Mouse (Mus musculus): ENCODE results near the gene Nxf1.
"Not testable (repeated sequence)": the region's sequence is repeated elsewhere in the genome, so short reads cannot be mapped to it uniquely, and the experiment has no call there.

The Nxf1 gene

DNA sequence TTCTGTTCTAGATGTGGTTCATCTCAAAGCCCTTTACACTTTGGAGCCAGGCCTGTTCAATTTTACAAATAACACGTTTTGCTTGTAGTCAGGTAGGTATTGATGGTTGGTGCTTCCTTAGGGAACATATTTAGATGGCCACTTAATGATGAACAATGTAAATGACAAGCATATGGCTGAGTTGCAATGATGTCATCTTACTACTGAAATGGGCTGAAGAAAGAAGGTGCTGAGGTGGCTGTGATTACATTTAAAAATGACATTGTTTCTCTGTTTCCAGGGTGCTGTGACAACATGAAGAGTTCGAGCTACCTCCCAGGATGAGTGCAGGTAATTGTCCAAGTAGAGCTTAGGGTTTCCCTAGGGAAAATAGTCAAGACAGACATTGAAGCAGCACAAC, 32.5 kb upstream of the Nxf1 start:
- in situ Hi-C loops (cut with MseI, MboI) = no loop called here

DNA sequence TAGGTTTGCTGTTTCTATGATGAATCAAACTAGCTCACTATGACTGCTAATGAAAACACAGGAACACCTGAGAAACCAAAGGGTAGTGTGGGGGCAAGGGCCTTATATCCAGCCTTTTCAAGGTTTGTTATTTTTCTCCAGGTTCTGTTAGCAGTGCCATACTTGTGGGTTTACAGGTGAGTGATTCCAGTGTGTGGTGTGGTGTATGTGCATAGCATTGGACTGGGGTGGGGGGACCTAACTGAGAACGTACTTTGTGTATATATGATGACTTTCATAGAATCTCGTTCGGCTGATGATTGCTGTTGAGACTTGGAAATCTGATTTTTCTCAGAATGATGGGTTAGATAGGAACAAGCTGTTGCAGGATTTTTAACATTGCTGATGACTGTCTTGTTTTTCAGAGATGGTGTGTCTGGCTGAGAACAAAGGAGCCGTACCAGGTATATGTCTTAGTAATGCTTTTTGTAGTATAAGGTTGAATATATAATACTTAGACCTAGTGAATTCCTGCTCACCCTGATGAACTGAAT, 31.7 kb upstream of the Nxf1 start:
- in situ Hi-C loops (cut with MseI, MboI) = no loop called here

DNA sequence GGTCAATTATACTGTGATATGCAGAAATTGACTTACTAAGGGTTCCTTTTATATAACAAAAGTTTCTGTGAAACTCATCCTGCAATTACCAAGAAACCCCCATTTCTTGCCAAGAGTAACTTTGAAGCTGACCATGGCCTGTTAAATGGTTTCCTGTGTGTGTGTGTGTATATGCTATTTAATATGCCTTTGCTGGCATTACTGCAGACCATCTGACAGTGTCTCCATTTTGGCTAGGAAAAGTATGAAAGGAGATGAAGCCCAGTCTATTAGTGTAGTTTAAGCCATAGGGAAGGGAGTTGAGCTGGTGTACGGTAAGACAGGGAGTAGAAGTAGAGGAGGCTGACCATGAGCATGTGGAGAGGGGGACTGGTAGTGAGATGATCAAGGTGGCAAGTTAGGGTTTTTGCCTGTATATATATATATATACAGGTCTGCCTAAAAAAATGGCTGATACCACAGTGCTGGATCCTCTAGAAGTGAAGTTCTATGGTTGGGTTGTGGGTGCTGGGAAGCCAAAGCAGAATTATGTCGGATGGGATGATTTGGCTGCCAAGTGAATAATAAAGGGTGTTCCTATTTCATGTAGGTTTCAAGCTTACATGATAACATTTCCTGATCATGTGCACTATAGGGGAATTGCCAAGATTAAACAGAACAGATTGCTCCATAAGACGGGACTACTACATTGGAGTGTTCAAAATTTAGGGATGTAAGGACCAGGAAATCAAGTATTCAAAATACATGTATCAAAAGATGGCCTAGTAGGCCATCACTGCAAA, 30.1 kb upstream of the Nxf1 start:
- in situ Hi-C loops (cut with MseI, MboI) = no loop called here

DNA sequence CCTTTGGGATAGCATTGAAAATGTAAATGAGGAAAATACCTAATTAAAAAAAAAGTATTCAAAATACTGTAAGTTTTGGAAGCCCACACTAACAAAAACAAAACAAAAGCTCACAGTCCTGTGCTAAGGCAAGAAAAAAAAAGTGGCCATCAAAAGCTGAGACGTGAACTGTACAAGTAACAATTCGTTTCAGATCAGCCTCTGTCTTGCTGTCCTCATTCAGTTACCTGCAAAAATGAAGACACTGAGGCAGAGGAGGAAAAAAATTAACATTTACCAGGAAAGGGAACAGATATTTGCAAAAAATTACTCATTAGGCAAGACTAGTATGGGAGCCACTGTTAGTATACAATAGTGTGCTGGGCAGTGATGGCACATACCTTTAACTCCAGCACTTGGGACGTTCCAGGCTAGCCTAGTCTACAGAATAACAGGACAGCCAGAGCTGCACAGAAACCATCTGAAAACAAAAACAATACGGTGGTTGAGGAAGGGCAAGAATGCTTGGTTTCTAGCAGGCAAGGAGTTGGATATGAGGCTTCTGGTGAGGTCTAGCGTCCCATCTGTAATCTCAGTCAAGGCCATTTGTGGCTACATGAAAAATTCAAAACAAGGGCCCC, 29.3 kb upstream of the Nxf1 start:
- in situ Hi-C loops (cut with MseI, MboI) = no loop called here

DNA sequence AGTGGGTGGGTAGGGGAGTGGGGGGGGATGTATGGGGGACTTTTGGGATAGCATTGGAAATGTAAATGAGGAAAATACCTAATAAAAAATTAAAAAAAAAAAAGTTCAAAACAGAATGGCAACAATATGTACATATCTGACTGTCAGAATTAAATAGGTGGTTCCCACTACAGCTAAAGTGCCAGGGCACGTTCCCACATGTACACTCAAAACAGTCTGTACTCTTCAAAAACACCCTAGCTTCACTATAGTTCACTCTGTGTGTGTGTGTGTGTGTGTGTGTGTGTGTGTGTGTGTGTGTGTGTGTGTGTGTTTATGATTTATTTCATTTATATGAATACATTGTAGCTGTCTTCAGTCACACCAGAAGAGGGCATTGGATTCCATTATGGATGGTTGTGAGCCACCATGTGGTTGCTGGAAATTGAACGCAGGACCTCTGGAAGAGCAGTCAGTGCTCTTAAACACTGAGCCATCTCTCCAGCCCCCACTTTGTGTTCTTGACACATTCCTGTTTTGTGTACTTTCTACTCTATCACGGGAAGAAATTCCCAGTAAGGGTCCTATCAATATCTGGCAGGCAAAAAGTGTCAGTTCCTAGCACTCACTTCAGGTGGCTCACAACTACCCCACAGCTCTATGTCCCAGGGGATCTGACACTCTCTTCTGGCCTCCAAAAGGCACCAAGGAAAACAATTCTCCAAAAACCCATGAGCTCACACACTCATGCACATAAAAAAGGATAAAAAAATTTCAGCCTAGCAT, 28.4 kb upstream of the Nxf1 start:
- in situ Hi-C loops (cut with MseI, MboI) = not testable (repeated sequence)

DNA sequence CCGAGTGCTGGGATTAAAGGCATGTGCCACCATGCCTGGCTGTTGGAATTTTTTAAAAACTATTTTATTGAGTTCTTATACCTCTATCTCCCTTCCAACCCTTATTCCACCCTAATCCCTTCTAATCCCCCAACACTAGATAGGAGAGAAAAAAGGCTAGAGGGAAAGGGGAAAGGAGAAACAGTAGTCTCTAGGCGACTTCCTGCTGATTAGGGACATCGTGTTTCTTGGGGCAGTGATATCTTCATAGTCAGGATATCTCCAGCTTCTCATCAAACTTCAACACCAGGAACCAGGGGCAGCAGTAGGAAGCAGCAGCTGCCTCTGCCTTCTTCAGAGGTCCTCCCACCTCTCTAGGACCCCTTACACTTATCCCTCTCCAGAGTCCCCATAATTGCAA, 22.5 kb upstream of the Nxf1 start:
- in situ Hi-C loops (cut with MseI, MboI) = no loop called here

DNA sequence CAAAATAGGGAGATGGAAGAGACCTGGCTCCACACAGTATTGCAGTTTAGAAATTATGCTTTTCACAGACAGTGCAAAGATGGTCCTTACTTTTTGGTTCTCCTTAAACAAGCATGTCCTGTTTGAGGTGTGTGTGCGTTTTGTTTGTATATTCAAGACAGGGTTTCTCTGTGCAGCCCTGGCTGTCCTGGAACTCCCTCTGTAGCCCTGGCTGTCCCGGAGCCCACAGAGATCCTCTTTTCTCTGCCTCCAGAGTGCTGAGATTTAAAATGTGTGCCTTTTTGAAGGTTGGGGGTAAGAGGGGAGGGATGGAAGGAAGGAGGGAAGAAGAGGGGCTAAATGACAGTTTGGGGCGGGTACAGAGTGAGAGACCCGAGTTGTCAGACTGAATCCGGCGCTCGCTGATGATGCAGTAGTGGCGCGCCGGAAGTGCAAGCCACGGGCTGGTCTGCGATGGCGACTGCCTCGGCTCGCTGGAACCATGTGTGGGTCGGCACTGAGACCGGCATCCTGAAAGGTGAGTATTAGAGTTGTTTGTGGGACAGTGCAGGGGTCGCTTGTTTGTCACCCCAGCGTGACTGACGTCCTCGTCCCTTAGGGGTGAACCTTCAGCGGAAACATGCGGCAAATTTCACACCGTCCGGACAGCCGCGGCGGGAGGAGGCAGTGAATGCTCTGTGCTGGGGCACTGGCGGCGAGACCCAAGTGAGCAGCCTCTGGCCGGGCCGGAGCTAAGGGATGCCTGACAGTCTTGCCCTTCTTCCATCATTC, 21.3 kb upstream of the Nxf1 start, which contains the start of gene Wdr74:
TSS of gene Wdr74 (plus strand) at position 439 of the 771 bp plus-strand sequence.
- in situ Hi-C loops (cut with MseI, MboI) = no loop called here

DNA sequence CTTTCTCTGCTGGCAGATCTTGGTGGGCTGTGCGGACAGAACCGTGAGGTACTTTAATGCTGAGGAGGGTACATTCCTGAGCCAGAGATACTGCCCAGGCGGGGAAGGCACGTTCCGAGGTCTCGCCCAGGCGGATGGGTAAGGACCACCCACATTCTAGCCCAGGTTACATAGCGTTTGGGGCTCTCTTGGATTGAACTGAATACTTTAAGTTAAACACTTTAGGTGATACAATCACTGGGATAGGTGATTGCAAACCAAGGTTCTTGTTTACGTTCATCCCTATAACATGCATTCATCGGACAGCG, 20.8 kb upstream of the Nxf1 start:
- in situ Hi-C loops (cut with MseI, MboI) = no loop called here

DNA sequence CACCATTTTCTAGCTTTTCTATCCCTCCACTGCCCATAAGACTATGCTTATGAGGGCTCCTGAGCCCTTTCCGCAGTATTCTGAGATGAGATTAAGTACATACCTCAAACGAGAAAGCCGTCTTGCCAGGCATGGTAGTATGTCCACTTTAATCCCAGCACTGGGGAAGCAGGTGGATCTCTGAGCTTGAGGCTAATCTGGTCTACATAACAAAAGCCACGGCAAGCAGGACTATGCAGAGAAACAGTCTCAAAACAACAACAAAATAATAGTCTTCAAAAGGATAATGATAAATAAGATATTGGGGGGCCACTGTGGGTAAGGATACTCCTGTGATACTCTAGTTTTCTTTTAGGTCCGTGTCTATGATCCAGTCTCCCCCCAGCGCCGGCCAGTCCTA, 18.0 kb upstream of the Nxf1 start:
- in situ Hi-C loops (cut with MseI, MboI) = no loop called here

DNA sequence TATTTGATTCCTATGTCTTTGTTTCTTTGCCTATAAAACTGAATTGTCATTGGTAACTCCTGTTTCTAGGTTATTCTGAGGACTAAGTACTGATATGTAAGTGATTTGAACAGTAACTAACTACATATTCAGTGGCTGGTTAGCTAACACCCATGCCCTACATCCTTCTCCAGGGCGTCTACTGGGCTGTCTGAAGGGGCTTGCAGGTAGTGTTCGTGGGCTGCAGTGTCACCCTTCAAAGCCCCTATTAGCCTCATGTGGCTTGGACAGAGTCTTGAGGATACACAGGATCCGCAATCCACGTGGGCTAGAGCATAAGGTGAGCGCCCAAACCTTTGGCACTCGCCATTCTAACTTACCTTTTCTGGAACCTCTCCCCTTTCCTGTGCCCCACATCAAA, 17.2 kb upstream of the Nxf1 start:
- in situ Hi-C loops (cut with MseI, MboI) = no loop called here

DNA sequence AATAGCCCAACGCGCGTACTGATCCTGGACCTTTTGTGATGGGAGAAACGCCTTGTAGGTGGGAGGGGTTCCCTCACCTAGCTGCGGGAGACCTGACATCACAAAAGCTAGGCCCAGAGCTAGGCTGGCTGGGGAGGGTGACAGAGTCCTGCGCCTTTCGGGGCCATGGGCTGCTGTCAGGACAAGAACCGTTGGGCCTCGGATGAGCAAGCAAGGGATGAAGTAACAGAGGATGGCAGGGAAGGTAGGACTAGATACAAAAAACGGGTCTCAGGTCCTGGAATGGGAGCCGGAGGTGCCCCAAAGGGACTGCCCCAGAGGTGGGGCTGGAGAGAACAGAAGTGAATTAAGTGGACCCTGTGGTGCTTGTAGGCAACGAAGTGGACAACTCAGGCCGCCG, 16.3 kb upstream of the Nxf1 start, which contains the start of gene 1700092M07Rik:
TSS of gene 1700092M07Rik (plus strand) at position 116 of the 400 bp plus-strand sequence.
- in situ Hi-C loops (cut with MseI, MboI) = no loop called here

DNA sequence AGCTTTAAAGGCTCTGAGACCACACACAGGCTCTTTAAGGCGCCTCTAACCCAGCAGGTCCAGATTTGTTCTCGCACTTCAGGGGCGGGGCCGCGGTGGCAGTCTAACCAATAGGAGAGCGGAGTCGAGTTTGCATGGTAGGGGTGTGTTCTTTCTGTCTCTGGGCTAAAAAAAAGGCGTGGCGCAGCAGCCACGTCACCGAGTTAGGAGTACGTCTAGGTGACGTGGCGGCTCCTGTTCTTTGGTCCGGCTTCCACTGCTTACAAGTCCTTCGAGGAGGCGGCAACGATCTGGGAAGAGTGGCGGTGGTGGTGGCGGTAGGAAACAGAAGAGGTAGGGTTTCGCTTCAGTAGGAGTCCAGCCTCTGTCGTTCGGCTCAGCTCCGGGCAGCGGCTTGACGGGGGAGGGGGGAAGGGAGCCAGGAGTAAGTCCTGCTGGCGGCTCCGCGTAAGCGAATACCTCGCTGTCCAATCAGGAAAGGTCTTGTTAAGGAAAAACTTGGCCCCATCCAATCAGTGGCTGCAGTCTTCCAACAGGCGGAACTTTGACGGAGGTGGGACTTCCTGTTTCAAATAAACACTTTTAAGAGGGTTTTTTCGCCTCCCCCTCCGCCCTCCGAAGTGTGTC, 15.5 kb upstream of the Nxf1 start, which contains the start of gene Stx5a:
TSS of gene Stx5a (plus strand) at position 171 of the 627 bp plus-strand sequence.
- in situ Hi-C loops (cut with MseI, MboI) = no loop called here

DNA sequence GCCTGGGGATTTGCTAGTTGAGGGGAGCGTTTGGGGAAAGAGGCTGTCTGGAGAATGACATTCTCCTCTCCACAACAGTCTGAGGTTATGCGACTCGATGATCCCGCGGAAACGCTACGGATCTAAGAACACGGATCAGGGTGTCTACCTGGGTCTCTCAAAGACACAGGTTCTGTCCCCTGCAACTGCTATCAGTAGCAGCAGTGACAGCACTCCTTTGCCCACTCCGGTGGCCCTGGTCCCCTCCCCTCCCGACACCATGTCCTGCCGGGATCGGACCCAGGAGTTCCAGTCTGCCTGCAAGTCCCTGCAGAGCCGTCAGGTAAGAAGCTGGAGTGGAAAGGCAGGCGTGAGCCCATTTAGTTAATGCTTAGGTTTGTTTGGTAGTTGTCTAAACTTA, 14.7 kb upstream of the Nxf1 start:
- in situ Hi-C loops (cut with MseI, MboI) = no loop called here

DNA sequence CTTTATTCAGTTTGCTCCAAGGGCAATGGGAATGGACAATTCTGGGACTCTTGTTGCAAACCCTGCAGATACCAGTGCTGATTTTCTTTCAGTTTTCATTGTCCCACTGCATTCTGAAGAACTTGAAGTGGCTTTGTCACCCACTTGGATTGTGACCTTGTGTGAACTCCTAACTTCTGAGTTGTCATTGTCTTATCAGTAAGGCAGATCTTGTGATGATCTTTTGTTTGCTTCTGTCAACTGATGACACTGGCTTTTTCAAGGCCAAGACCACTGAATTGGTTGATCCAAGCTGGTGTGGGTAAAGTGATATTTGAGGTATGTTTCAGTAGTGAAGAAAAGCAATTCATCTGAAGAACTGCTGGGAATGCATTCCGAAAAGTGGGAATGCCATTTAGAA, 11.5 kb upstream of the Nxf1 start:
- in situ Hi-C loops (cut with MseI, MboI) = no loop called here

DNA sequence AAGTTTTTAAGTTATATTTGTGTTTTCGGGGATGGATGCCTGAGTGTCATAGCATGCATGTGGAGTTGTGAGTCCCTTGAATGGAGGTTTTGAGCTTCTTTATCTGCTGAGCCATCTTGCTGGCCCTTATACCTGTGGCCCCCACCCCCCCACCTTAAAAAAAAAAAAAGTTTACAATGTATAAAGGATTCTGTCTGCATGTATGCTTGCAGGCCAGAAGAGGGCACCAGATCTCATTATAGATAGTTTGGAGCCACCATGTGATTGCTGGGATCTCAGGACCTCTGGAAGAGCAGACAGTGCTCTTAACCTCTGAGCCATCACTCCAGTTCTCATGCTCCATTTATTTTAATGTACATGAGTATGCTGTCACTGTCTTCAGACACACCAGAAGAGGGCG, 9.5 kb upstream of the Nxf1 start:
- in situ Hi-C loops (cut with MseI, MboI) = no loop called here

DNA sequence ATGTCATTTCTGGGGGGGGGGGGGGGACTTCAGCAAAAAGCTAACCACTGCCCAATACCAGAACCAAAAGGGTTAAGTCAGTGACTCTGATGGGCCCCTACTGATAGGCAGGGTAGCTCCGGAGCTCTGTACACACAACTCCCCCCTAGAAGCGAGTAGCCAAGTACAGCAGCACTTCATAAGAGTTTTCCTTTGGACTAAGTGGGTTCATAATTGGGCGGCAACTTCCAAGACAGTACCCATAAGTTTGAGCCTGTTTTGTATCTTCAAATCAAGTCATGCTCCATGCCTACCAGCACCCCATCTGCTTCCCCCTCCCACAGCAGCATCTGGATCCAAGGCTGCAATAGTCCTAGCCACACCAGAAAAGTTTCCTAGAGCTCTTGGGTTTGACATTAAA, 1.2 kb upstream of the Nxf1 start:
- in situ Hi-C loops (cut with MseI, MboI) = no loop called here

DNA sequence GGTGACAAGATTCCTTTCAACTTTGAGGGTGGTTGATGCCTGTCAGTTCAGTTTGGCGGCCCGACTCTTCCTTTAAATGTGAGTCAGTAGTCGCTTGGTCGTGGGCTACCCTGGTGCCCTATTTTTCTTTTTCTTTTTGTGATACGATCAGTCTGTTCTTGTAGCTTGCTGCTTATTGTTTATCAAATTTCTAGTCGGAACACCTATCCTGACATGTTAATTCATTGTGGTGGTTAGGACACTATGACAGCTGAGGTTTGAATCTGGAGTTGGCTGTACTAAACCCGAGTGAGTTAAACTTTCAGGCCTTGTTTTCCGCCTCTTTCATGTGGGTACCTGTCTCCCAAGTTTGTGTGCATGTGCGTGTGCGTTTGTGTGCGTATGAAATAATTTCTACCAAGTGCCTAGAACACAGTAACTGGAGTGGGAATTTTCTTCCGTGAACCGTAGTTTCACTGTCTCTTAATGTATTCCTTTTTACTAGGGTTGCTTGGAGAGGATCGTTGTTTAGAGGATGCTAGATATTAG, 662 bp downstream of the Nxf1 start:
- in situ Hi-C loops (cut with MseI, MboI) = no loop called here

DNA sequence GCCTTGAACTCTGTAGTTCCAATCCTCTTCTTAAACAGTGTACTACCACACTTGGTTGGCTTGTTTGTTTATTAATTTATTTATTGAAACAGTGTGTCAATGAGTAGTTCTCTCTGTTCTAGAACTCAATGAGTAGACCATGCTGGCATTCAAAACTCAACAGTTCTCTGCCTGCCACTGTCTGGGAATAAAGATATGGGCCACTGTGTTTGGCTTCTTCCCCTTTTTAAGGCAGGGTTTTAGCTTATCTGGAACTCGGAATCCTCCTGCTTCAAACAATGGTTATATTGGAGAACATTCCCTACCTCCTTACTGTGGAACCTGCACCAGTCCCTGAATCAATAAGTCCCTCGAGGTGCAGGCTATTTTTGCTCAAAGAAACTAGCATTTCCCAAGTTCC, 2.0 kb downstream of the Nxf1 start:
- in situ Hi-C loops (cut with MseI, MboI) = no loop called here

DNA sequence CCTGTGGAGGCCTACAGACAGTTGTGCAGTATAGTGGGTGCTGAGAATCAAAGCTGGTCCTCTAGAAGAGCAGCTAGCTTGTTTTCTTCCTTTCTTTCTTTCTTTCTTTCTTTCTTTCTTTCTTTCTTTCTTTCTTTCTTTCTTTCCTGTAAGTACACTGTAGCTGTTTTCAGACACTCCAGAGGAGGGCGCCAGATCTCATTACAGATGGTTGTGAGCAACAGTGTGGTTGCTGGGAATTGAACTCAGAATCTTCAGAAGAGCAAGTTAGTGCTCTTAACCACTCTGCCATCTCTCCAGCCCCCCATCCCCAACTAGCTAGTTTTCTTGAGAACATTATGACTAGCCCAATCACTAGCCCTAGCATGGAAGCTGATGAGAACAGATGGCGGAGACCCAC, 3.9 kb downstream of the Nxf1 start:
- in situ Hi-C loops (cut with MseI, MboI) = no loop called here

DNA sequence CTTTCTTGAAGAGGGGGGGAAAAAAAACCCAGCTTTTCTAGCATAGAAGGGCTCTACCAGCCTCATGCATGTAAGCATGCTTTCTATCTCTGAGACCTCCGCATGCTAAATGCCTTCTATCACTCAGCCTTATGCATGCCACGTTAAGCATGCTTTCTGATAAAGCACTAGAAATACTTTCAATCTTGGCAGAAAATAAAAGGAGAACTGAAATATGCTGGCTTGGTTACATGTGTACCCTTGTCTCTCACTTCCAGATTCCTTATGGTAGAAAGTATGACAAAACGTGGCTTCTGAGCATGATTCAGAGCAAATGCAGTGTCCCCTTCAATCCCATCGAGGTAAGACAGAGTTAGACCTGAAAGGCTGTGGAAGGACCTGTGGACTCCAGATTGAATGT, 6.4 kb downstream of the Nxf1 start:
- in situ Hi-C loops (cut with MseI, MboI) = no loop called here

DNA sequence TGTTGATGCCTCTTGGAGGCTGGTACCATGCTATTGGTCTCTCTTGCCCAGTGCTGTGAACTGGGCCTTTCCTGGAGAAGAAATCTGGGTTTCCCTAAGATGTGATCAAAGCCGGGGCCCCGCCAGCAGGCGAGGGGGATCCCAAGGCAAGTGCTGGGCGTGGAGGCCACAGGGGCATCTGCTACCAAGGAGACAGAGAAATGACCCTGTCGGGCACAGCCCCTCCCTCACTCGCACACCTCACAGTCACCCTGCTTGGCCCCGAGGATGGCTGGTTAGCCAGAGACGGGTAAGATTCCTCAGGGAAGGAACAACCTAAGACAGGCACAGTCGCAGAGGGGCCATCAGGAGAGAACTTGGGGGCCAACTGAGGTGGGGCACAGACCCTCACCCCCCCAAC, 8.7 kb downstream of the Nxf1 start:
- in situ Hi-C loops (cut with MseI, MboI) = no loop called here

Measured in mouse trophoblast stem cell (cell line).